Mouse (Mus musculus) small intestine, adult 2 months (tissue): ENCODE measurements around the gene 1700025G04Rik.

Experiments
- CTCF ChIP-seq: fragments of 200-500 bp; IDR thresholded peaks from 2 replicates; pipeline ENCODE4 v1.5.1; 2012; ENCODE audit warnings: low read depth, mild to moderate bottlenecking, control low read depth, inconsistent platforms, low read length, moderate library complexity, mixed read lengths; ENCODE audit not compliant: insufficient replicate concordance, insufficient read length; ENCODE audit errors: extremely low read depth
- POLR2A ChIP-seq: fragments of 200-500 bp; IDR thresholded peaks from 2 replicates; pipeline ENCODE4 v1.6.1; 2012; ENCODE audit warnings: low read depth, mild to moderate bottlenecking, control low read depth, inconsistent platforms, low read length, moderate library complexity

GRCm38 (mm10) chr1:152010251-152010980 is 79.5 kb downstream of the 1700025G04Rik start:
- no peak for TF ChIP-seq CTCF
- no peak for TF ChIP-seq POLR2A
